Comparison of ENCODE assay signal across 7 mouse cellular contexts in genomic region chr13:66007505-66007904, GRCm38 (mm10).
DNase-seq lines count a peak whose midpoint lies in the region; ATAC-seq and TF ChIP-seq lines count a peak whose summit lies in the region.
"Not testable (repeated sequence)": the region's sequence is repeated elsewhere in the genome, so short reads cannot be mapped to it uniquely, and the experiment has no call there.

No protein-coding gene starts in this region.

- not testable (repeated sequence) for H3K9me3 ChIP-seq in ES-Bruce4 (replicated peaks; ENCODE audit: control insufficient read depth, insufficient read depth, low read length, poor library complexity, severe bottlenecking)

- peak overlapping the region; percentile 59; the same call in 1 of the 2 replicates for H3K9ac ChIP-seq in ES-Bruce4 (ENCODE audit: low read depth, poor library complexity, severe bottlenecking)

- not testable (repeated sequence) for TF ChIP-seq CTCF in ES-Bruce4 (IDR thresholded peaks at IDR 0.05; ENCODE audit: low read depth, low read length)

- H3K4me3 ChIP-seq in ES-Bruce4 (ENCODE audit: low read depth, low read length), result peak overlapping the region; percentile 65

- not testable (repeated sequence) for H3K27ac ChIP-seq in ES-Bruce4 (ENCODE audit: insufficient read depth, low read length)

- ATAC-seq in activated CD4-positive, CD25-positive, alpha-beta regulatory T cell, adult 4 months, result peak; percentile 40
- peak; percentile 67 for ATAC-seq in erythroblast, adult 5-6 weeks (replicated peaks; ENCODE audit: low FRiP score, poor library complexity, severe bottlenecking)
- ATAC-seq in granulocyte monocyte progenitor cell, adult 5-6 weeks (replicated peaks; ENCODE audit: poor library complexity, severe bottlenecking), result peak; percentile 75
- ATAC-seq in megakaryocyte, adult 5-6 weeks (ENCODE audit: poor library complexity, severe bottlenecking), result peak; percentile 75
- ATAC-seq in megakaryocyte-erythroid progenitor cell, adult 5-6 weeks (replicated peaks; ENCODE audit: low FRiP score, low TSS enrichment, poor library complexity, severe bottlenecking), result 0 out of 2 replicates have a peak, but pooled peaks have one; percentile 44

- DNase-seq in thymus, postnatal 4 days, result peak; percentile 12

- not testable (repeated sequence) for H3K27me3 ChIP-seq in ES-Bruce4 (ENCODE audit: control insufficient read depth, insufficient read depth, low read length, poor library complexity, severe bottlenecking)

- not testable (repeated sequence) for TF ChIP-seq POLR2A in ES-Bruce4 (IDR thresholded peaks at IDR 0.05; ENCODE audit: insufficient read depth, low read length)

- H3K36me3 ChIP-seq in ES-Bruce4 (ENCODE audit: control insufficient read depth, insufficient read depth, low read length, poor library complexity, severe bottlenecking), result not testable (repeated sequence)

- not testable (repeated sequence) for TF ChIP-seq EP300 in ES-Bruce4 (IDR thresholded peaks at IDR 0.05; ENCODE audit: insufficient read depth, low read depth, low read length)

- not testable (repeated sequence) for H3K4me1 ChIP-seq in ES-Bruce4 (ENCODE audit: control insufficient read depth, insufficient read depth, low read length)
